Mouse (Mus musculus) lung, postnatal 0 days (tissue): ENCODE data around the gene Yif1b.

Source experiments
- CTCF ChIP-seq: IDR thresholded peaks from 2 replicates; pipeline ENCODE4 v1.5.1; 2016; ENCODE audit warnings: antibody characterized with exemption, mild to moderate bottlenecking
- EP300 ChIP-seq: IDR thresholded peaks from 2 replicates; pipeline ENCODE4 v1.6.1; 2016; ENCODE audit warnings: antibody characterized with exemption, mild to moderate bottlenecking, control low read depth

DNA sequence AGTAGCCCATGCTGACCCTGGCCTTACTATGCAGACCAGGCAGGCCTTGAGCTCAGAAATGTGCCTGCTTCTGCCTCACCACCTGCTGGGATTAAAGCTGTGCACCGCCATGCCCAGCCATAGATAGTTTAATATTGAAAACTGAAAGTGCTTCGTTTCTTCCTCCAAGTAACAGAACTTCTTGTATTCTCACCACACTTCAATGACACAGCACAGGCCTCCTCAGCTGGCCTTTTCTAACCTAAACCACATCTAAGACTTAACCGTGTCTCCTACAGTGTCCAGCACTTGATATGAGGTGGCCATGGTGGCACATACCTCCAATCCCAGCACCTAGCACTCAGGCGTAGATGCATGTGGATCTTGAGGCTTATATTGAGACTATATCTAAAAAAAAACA, 32.3 kb downstream of the Yif1b start:
- TF ChIP-seq EP300 (no peak), CTCF (no peak)
